Comparison of ENCODE assay signal across 24 mouse cellular contexts in genomic region chr19:36419885-36420284, GRCm38 (mm10).
DNase-seq lines count a peak whose midpoint lies in the region; ATAC-seq and TF ChIP-seq lines count a peak whose summit lies in the region.
"Had no signal": no experiment of that assay in that cellular context is flagged by ENCODE, and none has a peak within 500 bp of the region (broad histone marks: within the 10 kb centered on the region; RNA-seq: fewer than 3 reads in every experiment).

No protein-coding gene starts in this region.

- peak; percentile 20 for DNase-seq in embryonic facial prominence, embryonic 14.5 days (ENCODE audit: low spot score)
- DNase-seq in embryonic facial prominence, embryonic 10.5 days (ENCODE audit: low spot score) = no peak
- peak; percentile 60 for DNase-seq in midbrain, embryonic 14.5 days
- DNase-seq in midbrain, embryonic 11.5 days (ENCODE audit: low spot score, missing footprints) = no peak
- DNase-seq in brain, embryonic 14.5 days (ENCODE audit: low read depth) = peak; percentile 38
- no peak for DNase-seq in gastrocnemius, adult 2 months
- DNase-seq: adrenal gland, adult 8-10 months; adrenal gland, postnatal 14 days; adrenal gland, postnatal 36 days; B cell, adult 2 months; cerebellum, adult 11 months; cerebellum, adult 18-20 months; cerebellum, adult 8-10 months; cerebellum, adult 9-11 months; cerebellum, postnatal 14 days; forebrain, postnatal 0 days had no signal

- no peak; the same call in 1 of the 2 replicates for ATAC-seq in embryonic facial prominence, embryonic 14.5 days (ENCODE audit: low read depth)
- no peak for ATAC-seq in midbrain, embryonic 14.5 days (ENCODE audit: low FRiP score, low TSS enrichment)
- ATAC-seq in midbrain, embryonic 11.5 days (ENCODE audit: low FRiP score) = no peak
- ATAC-seq: activated CD4-positive, CD25-positive, alpha-beta regulatory T cell, adult 4 months; CD4-positive, CD25-positive, alpha-beta regulatory T cell, adult 4 months; forebrain, embryonic 13.5 days; forebrain, embryonic 15.5 days; forebrain, postnatal 0 days; Patski had no signal

- no peak for TF ChIP-seq CTCF in brain, embryonic 14.5 days (IDR thresholded peaks at IDR 0.05; ENCODE audit: borderline replicate concordance, extremely low read depth, insufficient read depth, insufficient read length)
- TF ChIP-seq CTCF in gastrocnemius, adult 2 months (IDR thresholded peaks at IDR 0.05) = no peak

- H3K27ac ChIP-seq in embryonic facial prominence, embryonic 14.5 days (replicated peaks; ENCODE audit: low read depth, low read length) = no peak overlapping the region
- no peak overlapping the region for H3K27ac ChIP-seq in embryonic facial prominence, embryonic 10.5 days (replicated peaks)
- H3K27ac ChIP-seq in midbrain, embryonic 14.5 days (replicated peaks; ENCODE audit: low read depth, low read length) = no peak overlapping the region
- H3K27ac ChIP-seq in midbrain, embryonic 11.5 days (ENCODE audit: low read depth, low read length) = no peak overlapping the region
- H3K27ac ChIP-seq in gastrocnemius, adult 2 months = no peak overlapping the region
- H3K27ac ChIP-seq: embryonic facial prominence, embryonic 13.5 days; forebrain, embryonic 13.5 days; forebrain, embryonic 15.5 days had no signal

- no peak overlapping the region for H3K9ac ChIP-seq in embryonic facial prominence, embryonic 14.5 days (ENCODE audit: low read depth, low read length)
- H3K9ac ChIP-seq in midbrain, embryonic 14.5 days (replicated peaks; ENCODE audit: low read length) = no peak overlapping the region
- H3K9ac ChIP-seq in midbrain, embryonic 11.5 days (ENCODE audit: low read length) = no peak overlapping the region
- H3K9ac ChIP-seq: embryonic facial prominence, embryonic 13.5 days; forebrain, embryonic 13.5 days; forebrain, embryonic 15.5 days; forebrain, postnatal 0 days had no signal

- no peak overlapping the region for H3K4me2 ChIP-seq in embryonic facial prominence, embryonic 14.5 days (ENCODE audit: low read depth, low read length)
- no peak overlapping the region for H3K4me2 ChIP-seq in midbrain, embryonic 14.5 days (ENCODE audit: low read length)
- H3K4me2 ChIP-seq in midbrain, embryonic 11.5 days = no peak overlapping the region
- H3K4me2 ChIP-seq: embryonic facial prominence, embryonic 13.5 days; forebrain, embryonic 13.5 days; forebrain, embryonic 15.5 days had no signal

- H3K4me1 ChIP-seq in embryonic facial prominence, embryonic 14.5 days (ENCODE audit: control insufficient read depth, insufficient read depth, low read length) = no peaks in the 10 kb centered on the region
- no peaks in the 10 kb centered on the region for H3K4me1 ChIP-seq in embryonic facial prominence, embryonic 10.5 days
- H3K4me1 ChIP-seq in midbrain, embryonic 14.5 days (ENCODE audit: control insufficient read depth, insufficient read depth, low read length) = no peaks in the 10 kb centered on the region
- H3K4me1 ChIP-seq in midbrain, embryonic 11.5 days (ENCODE audit: control insufficient read depth, insufficient read depth, low read length) = no peaks in the 10 kb centered on the region
- H3K4me1 ChIP-seq: embryonic facial prominence, embryonic 13.5 days; forebrain, embryonic 15.5 days had no signal

- no peaks in the 10 kb centered on the region for H3K27me3 ChIP-seq in embryonic facial prominence, embryonic 14.5 days (replicated peaks; ENCODE audit: control insufficient read depth, insufficient read depth, low read length)
- no peaks in the 10 kb centered on the region for H3K27me3 ChIP-seq in embryonic facial prominence, embryonic 10.5 days (replicated peaks; ENCODE audit: low read depth, poor library complexity, severe bottlenecking)
- no peaks in the 10 kb centered on the region for H3K27me3 ChIP-seq in midbrain, embryonic 14.5 days (ENCODE audit: control insufficient read depth, insufficient read depth, low read length)
- H3K27me3 ChIP-seq in midbrain, embryonic 11.5 days (ENCODE audit: control insufficient read depth, insufficient read depth, low read length) = no peaks in the 10 kb centered on the region
- H3K27me3 ChIP-seq: CH12.LX; embryonic facial prominence, embryonic 13.5 days; forebrain, embryonic 13.5 days; forebrain, embryonic 15.5 days; Patski had no signal

- no peaks in the 10 kb centered on the region for H3K9me3 ChIP-seq in embryonic facial prominence, embryonic 14.5 days (ENCODE audit: control insufficient read depth, low read length)
- no peaks in the 10 kb centered on the region for H3K9me3 ChIP-seq in embryonic facial prominence, embryonic 10.5 days
- no peaks in the 10 kb centered on the region for H3K9me3 ChIP-seq in midbrain, embryonic 14.5 days (ENCODE audit: control insufficient read depth, low read length)
- no peaks in the 10 kb centered on the region for H3K9me3 ChIP-seq in midbrain, embryonic 11.5 days (ENCODE audit: control insufficient read depth, low read length)
- H3K9me3 ChIP-seq: embryonic facial prominence, embryonic 13.5 days; forebrain, embryonic 13.5 days; forebrain, embryonic 15.5 days; G1E had no signal

- intact Hi-C loops in gastrocnemius, adult 2 months (cut with DNase I) = no loop called here

- H3K4me3 ChIP-seq in embryonic facial prominence, embryonic 14.5 days (ENCODE audit: low read depth, low read length) = no peak overlapping the region
- H3K4me3 ChIP-seq in embryonic facial prominence, embryonic 10.5 days = no peak overlapping the region
- no peak overlapping the region for H3K4me3 ChIP-seq in midbrain, embryonic 14.5 days (replicated peaks; ENCODE audit: low read depth, low read length)
- no peak overlapping the region for H3K4me3 ChIP-seq in midbrain, embryonic 11.5 days (ENCODE audit: low read depth, low read length)
- H3K4me3 ChIP-seq in gastrocnemius, adult 2 months = no peak overlapping the region
- H3K4me3 ChIP-seq: embryonic facial prominence, embryonic 13.5 days; forebrain, embryonic 13.5 days; forebrain, embryonic 15.5 days had no signal

- no peaks in the 10 kb centered on the region for H3K36me3 ChIP-seq in embryonic facial prominence, embryonic 14.5 days (ENCODE audit: control insufficient read depth, insufficient read depth, low read length)
- H3K36me3 ChIP-seq in embryonic facial prominence, embryonic 10.5 days (replicated peaks) = no peaks in the 10 kb centered on the region
- no peaks in the 10 kb centered on the region for H3K36me3 ChIP-seq in midbrain, embryonic 14.5 days (ENCODE audit: control insufficient read depth, insufficient read depth, low read length)
- H3K36me3 ChIP-seq in midbrain, embryonic 11.5 days (ENCODE audit: control insufficient read depth, insufficient read depth, low read length) = no peaks in the 10 kb centered on the region
- H3K36me3 ChIP-seq: embryonic facial prominence, embryonic 13.5 days; forebrain, embryonic 15.5 days had no signal

- no peak for TF ChIP-seq POLR2A in brain, embryonic 14.5 days (IDR thresholded peaks at IDR 0.05; ENCODE audit: borderline replicate concordance, extremely low read depth, insufficient read depth, insufficient read length, poor library complexity, severe bottlenecking)

Comparison
In these comparisons a context has a peak if more than half of its experiments do, and no peak if none do; other contexts are left out.
1. DNase-seq: peak in embryonic facial prominence, embryonic 14.5 days (single experiment), midbrain, embryonic 14.5 days (single experiment) and brain, embryonic 14.5 days (single experiment); none in embryonic facial prominence, embryonic 10.5 days (single experiment), midbrain, embryonic 11.5 days (single experiment) and gastrocnemius, adult 2 months (single experiment).